Mouse (Mus musculus): ENCODE data around the gene Sass6.

DNA sequence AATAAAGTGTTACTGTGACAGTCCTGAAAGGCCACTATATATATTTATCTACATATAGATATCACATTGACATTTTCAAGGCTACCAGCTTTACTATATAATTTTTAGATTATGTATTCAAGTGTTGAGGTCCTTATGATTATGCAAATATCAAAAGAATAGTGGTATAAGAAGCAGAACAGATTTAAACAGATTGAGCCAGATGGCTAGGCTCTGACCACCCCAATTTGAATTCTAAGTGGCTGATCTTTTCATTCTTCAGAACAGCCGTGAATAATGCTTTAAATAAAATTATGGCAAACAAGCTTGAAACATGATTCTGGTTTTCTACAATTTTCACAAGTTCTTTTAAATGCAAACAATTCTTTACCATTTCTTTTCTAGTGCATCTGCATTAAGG is 36.7 kb downstream of the Sass6 start:
- no peak for TF ChIP-seq POLR2AphosphoS2 (IDR thresholded peaks at IDR 0.05; ENCODE audit: insufficient read length, low read depth)
- TF ChIP-seq MYOD1 (IDR thresholded peaks at IDR 0.05; ENCODE audit: control insufficient read depth in 1 of 3, insufficient read length in 2 of 3, low read depth in 2 of 3), result no peak
- no peak for TF ChIP-seq USF1 (IDR thresholded peaks at IDR 0.05; ENCODE audit: low read depth)
- TF ChIP-seq MYOG (IDR thresholded peaks at IDR 0.05; ENCODE audit: control insufficient read depth in 1 of 3, insufficient read depth in 1 of 3, insufficient read length in 2 of 3, low read depth in 2 of 3), result no peak
- TF ChIP-seq SRF (IDR thresholded peaks at IDR 0.05; ENCODE audit: control insufficient read depth, insufficient read length, low read depth), result no peak
- TF ChIP-seq POLR2A (IDR thresholded peaks at IDR 0.05; ENCODE audit: insufficient read length, low read depth), result no peak
- TF ChIP-seq CEBPB (IDR thresholded peaks at IDR 0.05; ENCODE audit: insufficient read depth, poor library complexity, severe bottlenecking), result no peak
- no peak for TF ChIP-seq E2F4 (IDR thresholded peaks at IDR 0.05; ENCODE audit: insufficient read depth)
